Mouse (Mus musculus): ENCODE data around the gene Mxra7.

GRCm38 (mm10) chr11:116821057-116821940 is 6.5 kb downstream of the Mxra7 start:
- TF ChIP-seq POLR2A (IDR thresholded peaks at IDR 0.05; ENCODE audit: insufficient read length, low read depth) (peak; percentile 13), MAX (IDR thresholded peaks at IDR 0.05; ENCODE audit: low read depth) (no peak)
